Mouse (Mus musculus): Measurements from ENCODE around the gene Fam129a. TPM values are rescaled to one million over a fixed set of nuclear protein-coding genes. Genes with fewer than 3 reads are reported as not detected.

Gene Fam129a
- polyA plus RNA-seq, 1 experiment from 2014 or later: 16.3 TPM

DNA sequence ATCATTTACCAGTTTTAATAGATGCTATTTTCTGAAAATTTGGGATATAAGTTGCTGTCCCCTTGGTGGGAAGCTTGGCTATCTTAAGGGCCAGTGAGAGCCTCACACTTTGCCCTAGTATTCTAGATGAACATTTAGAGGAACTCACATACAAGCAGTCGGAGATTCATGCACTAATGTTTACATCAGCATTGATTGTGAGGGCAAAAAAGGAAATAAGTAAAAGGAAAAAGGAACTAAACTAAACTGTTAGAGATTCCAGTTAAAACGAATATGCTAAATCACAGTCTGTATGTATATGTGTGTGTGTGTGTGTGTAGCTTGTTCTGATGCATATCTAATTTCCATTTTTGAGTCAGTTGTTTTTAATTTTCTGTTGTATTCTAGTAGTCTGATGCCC is 54.7 kb downstream of the Fam129a start:
- H3K36me3 ChIP-seq (ENCODE audit: control insufficient read depth, insufficient read depth, low read length): no peaks in the 10 kb centered on the region
- no peak for DNase-seq (ENCODE audit: low spot score)

DNA sequence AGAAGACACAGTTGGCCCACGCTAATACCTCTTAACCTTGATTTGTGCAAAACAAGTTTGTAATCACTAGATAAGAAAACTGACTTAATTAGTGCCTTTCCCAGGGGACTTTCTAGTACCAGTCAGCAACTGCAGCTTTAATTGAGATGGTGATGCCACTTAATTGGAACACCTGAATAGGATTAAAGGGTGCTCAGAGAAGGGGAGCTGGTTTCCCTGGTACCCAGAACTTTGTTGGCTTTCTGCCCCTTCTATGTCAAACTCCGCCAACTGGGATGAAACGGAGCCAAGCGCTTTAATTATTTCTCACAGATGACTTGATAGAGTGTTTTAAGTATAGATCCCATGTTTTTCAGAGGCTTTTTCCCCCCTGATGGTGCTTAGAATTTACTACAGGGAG is 55.6 kb downstream of the Fam129a start:
- no peaks in the 10 kb centered on the region for H3K36me3 ChIP-seq (ENCODE audit: control insufficient read depth, insufficient read depth, low read length)
- no peaks in the 10 kb centered on the region; the same call in 1 of the 2 replicates for H3K4me1 ChIP-seq (ENCODE audit: control insufficient read depth, insufficient read depth, low read length)
- no peak overlapping the region for H3K4me2 ChIP-seq (ENCODE audit: low read depth, low read length)
- H3K27me3 ChIP-seq (replicated peaks; ENCODE audit: control insufficient read depth, insufficient read depth, low read length): no peaks in the 10 kb centered on the region
- H3K9ac ChIP-seq (ENCODE audit: low read depth, low read length): no peak overlapping the region
- 80% methylated on average over 4 of the region's 4 CpGs for WGBS
- H3K4me3 ChIP-seq (ENCODE audit: low read depth, low read length): no peak overlapping the region
- DNase-seq (ENCODE audit: low spot score) (peak; percentile 44), ATAC-seq (ENCODE audit: low read depth) (no peak; the same call in 1 of the 2 replicates)
- H3K27ac ChIP-seq (replicated peaks; ENCODE audit: low read depth, low read length): no peak overlapping the region
- H3K9me3 ChIP-seq (ENCODE audit: control insufficient read depth, low read length): no peaks in the 10 kb centered on the region

More for the DNA sequence above, 54.7 kb downstream of the Fam129a start:
- 70% methylated on average over 2 of the region's 2 CpGs for WGBS
- Histone ChIP-seq H3K4me1 (ENCODE audit: control insufficient read depth, insufficient read depth, low read length) (no peaks in the 10 kb centered on the region; the same call in 1 of the 2 replicates), H3K27ac (replicated peaks; ENCODE audit: low read depth, low read length) (0 out of 2 replicates have a peak overlapping the region, but pooled peaks have one; percentile 15), H3K27me3 (replicated peaks; ENCODE audit: control insufficient read depth, insufficient read depth, low read length) (no peaks in the 10 kb centered on the region), H3K4me3 (ENCODE audit: low read depth, low read length) (no peak overlapping the region), H3K9ac (ENCODE audit: low read depth, low read length) (no peak overlapping the region), H3K9me3 (ENCODE audit: control insufficient read depth, low read length) (no peaks in the 10 kb centered on the region), H3K4me2 (ENCODE audit: low read depth, low read length) (no peak overlapping the region)
- ATAC-seq (ENCODE audit: low read depth): no peak

DNA sequence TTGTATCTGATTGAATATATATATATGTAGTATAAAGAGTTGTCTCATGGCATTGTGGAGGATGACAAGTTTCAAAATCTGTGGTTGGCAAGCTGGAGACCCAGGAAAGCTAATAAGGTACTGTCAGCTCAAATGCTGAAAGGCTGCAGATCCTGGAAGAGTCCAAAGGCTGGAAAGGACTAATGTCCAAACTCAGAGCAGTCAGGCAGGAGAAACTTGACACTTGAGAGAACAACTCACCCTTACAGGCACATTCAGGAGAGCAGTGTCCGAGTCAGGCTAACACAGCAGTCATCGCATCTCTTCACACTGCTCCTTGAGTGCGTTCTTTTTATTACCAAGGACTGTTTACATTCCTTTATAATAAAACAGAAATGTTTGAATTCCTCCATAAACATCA is 56.2 kb downstream of the Fam129a start:
- H3K9ac ChIP-seq (ENCODE audit: low read depth, low read length): no peak overlapping the region
- no peaks in the 10 kb centered on the region for H3K9me3 ChIP-seq (ENCODE audit: control insufficient read depth, low read length)
- no peak for ATAC-seq (ENCODE audit: low read depth)
- no peaks in the 10 kb centered on the region for H3K36me3 ChIP-seq (ENCODE audit: control insufficient read depth, insufficient read depth, low read length)
- WGBS: 52% methylated on average over 3 of the region's 3 CpGs
- no peak overlapping the region for H3K4me3 ChIP-seq (ENCODE audit: low read depth, low read length)
- no peak overlapping the region for H3K27ac ChIP-seq (replicated peaks; ENCODE audit: low read depth, low read length)
- H3K4me1 ChIP-seq (ENCODE audit: control insufficient read depth, insufficient read depth, low read length): no peaks in the 10 kb centered on the region; the same call in 1 of the 2 replicates
- no peaks in the 10 kb centered on the region for H3K27me3 ChIP-seq (replicated peaks; ENCODE audit: control insufficient read depth, insufficient read depth, low read length)
- no peak overlapping the region for H3K4me2 ChIP-seq (ENCODE audit: low read depth, low read length)
- DNase-seq (ENCODE audit: low spot score): no peak

DNA sequence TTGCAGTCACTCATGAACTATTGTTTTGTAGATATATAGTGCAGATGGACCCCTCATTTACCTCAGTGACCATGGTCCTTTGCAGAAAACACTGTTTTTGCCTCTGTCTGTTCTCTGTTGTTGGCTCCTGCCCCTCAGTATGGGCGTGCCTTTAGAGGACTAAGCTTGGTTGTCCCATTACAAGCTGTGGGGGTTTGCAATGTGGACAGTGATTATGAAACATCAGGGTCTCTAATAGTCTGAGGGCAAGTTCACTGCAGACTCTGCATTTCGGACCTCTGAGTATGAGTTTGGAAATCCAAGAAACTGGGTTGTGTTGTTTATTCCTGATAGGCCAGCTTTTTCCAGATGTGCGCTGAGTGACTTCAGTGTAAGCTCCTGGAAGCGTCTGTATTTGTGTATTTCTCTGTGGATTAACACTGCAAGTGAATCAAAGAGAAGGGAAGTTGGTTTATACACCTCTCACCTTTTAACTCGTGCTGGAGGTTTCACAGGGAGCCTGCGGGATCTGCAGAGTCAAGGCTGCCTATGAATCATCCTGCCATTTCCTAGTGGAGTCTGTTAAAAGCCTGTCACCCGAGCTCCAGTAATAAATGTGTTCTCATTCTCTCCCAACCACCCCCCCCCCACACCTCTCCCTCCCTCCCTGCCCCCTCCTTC is 58.7 kb downstream of the Fam129a start:
- ATAC-seq (ENCODE audit: low read depth) (peak; percentile 39; the same call in 1 of the 2 replicates), DNase-seq (ENCODE audit: low spot score) (peak; percentile 39)
- no peak overlapping the region for H3K4me3 ChIP-seq (ENCODE audit: low read depth, low read length)
- no peaks in the 10 kb centered on the region for H3K9me3 ChIP-seq (ENCODE audit: control insufficient read depth, low read length)
- H3K27ac ChIP-seq (replicated peaks; ENCODE audit: low read depth, low read length): no peak overlapping the region
- WGBS: 44% methylated on average over 7 of the region's 7 CpGs
- H3K4me2 ChIP-seq (ENCODE audit: low read depth, low read length): no peak overlapping the region
- no peaks in the 10 kb centered on the region for H3K36me3 ChIP-seq (ENCODE audit: control insufficient read depth, insufficient read depth, low read length)
- no peaks in the 10 kb centered on the region; the same call in 1 of the 2 replicates for H3K4me1 ChIP-seq (ENCODE audit: control insufficient read depth, insufficient read depth, low read length)
- no peak overlapping the region for H3K9ac ChIP-seq (ENCODE audit: low read depth, low read length)
- H3K27me3 ChIP-seq (replicated peaks; ENCODE audit: control insufficient read depth, insufficient read depth, low read length): no peaks in the 10 kb centered on the region

DNA sequence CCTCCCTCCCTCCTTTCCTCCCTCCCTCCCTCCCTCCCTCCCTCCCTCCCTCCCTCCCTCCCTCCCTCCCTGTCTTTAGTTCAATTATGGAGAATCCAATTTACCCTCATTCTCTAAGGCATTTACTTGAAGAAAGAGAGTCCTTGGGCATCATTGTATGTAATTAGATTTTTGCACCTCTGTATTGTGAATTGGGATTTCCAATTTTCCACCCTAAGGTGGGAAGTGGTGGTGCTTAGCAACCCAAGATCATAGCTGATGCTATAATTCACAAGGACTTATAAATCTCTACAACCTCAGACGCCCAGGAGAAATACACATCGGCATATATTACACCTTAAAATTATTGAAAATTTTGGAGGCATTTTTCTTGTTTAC is 59.3 kb downstream of the Fam129a start:
- H3K9me3 ChIP-seq (ENCODE audit: control insufficient read depth, low read length): no peaks in the 10 kb centered on the region
- no peak overlapping the region for H3K4me3 ChIP-seq (ENCODE audit: low read depth, low read length)
- H3K4me1 ChIP-seq (ENCODE audit: control insufficient read depth, insufficient read depth, low read length): no peaks in the 10 kb centered on the region
- H3K9ac ChIP-seq (ENCODE audit: low read depth, low read length): no peak overlapping the region
- ATAC-seq (ENCODE audit: low read depth): 0 out of 2 replicates have a peak, but pooled peaks have one; percentile 23
- 86% methylated on average over 2 of the region's 2 CpGs for WGBS
- H3K27me3 ChIP-seq (replicated peaks; ENCODE audit: control insufficient read depth, insufficient read depth, low read length): no peaks in the 10 kb centered on the region
- no peaks in the 10 kb centered on the region for H3K36me3 ChIP-seq (ENCODE audit: control insufficient read depth, insufficient read depth, low read length)
- H3K27ac ChIP-seq (replicated peaks; ENCODE audit: low read depth, low read length): no peak overlapping the region
- no peak overlapping the region for H3K4me2 ChIP-seq (ENCODE audit: low read depth, low read length)
- DNase-seq (ENCODE audit: low spot score): no peak

DNA sequence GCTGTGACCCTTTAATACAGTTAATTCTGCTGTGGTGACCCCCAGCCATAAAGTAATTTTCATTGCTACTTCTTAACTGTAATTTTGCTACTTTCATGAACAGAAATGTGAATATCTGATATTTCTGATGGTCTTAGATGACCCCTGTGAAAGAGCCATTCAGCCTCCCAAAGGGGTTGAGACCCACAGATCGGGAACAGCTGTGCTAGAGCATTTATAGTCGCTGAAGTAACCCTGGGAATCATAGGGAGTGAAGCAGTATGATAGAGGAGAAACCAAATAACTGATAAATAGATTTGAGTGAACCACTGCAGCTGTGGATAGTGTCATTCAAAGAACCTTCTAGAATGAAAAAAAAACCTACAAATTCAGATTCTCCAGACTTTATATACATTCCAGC is 60.1 kb downstream of the Fam129a start:
- 42% methylated on average over 2 of the region's 2 CpGs for WGBS
- ATAC-seq (ENCODE audit: low read depth): no peak
- no peak overlapping the region for H3K4me3 ChIP-seq (ENCODE audit: low read depth, low read length)

DNA sequence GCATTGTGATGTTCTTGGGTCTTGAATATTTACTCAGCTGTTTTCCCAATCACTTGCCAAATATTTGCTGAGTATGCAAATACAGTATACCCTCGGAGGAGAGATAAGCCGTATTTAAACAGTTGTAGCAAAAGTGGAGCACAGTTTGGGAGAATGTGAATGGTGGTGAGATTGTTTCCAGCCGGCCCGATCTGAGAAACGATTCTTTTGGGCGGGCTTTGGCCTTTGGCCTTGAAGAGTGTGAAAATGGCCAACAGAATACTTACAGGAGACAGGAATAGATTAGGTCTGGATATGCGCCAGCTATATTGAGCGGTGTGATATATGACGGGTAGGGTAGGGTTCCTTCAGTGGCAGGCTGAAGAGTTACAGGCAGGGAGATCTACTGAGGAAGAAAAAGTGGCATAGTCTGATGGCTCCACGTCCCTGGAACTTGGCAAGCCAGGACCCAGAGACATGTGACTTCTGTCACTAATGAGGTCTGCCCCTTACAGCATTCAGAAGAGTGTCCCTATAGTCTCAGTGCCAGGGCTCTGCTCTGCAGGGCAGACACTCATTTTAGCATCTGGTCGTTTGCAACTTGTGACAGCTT is 60.8 kb downstream of the Fam129a start:
- no peaks in the 10 kb centered on the region for H3K27me3 ChIP-seq (replicated peaks; ENCODE audit: control insufficient read depth, insufficient read depth, low read length)
- DNase-seq (ENCODE audit: low spot score) (no peak), ATAC-seq (ENCODE audit: low read depth) (0 out of 2 replicates have a peak, but pooled peaks have one; percentile 16)
- no peaks in the 10 kb centered on the region for H3K9me3 ChIP-seq (ENCODE audit: control insufficient read depth, low read length)
- no peak overlapping the region for H3K4me2 ChIP-seq (ENCODE audit: low read depth, low read length)
- no peaks in the 10 kb centered on the region for H3K36me3 ChIP-seq (ENCODE audit: control insufficient read depth, insufficient read depth, low read length)
- H3K4me3 ChIP-seq (ENCODE audit: low read depth, low read length): no peak overlapping the region
- no peak overlapping the region for H3K27ac ChIP-seq (replicated peaks; ENCODE audit: low read depth, low read length)
- H3K9ac ChIP-seq (ENCODE audit: low read depth, low read length): no peak overlapping the region
- H3K4me1 ChIP-seq (ENCODE audit: control insufficient read depth, insufficient read depth, low read length): no peaks in the 10 kb centered on the region
- 58% methylated on average over 11 of the region's 11 CpGs for WGBS

More for the DNA sequence above, 60.1 kb downstream of the Fam129a start:
- H3K27me3 ChIP-seq (replicated peaks; ENCODE audit: control insufficient read depth, insufficient read depth, low read length): no peaks in the 10 kb centered on the region
- no peak overlapping the region for H3K27ac ChIP-seq (replicated peaks; ENCODE audit: low read depth, low read length)
- H3K4me1 ChIP-seq (ENCODE audit: control insufficient read depth, insufficient read depth, low read length): no peaks in the 10 kb centered on the region
- no peaks in the 10 kb centered on the region for H3K36me3 ChIP-seq (ENCODE audit: control insufficient read depth, insufficient read depth, low read length)
- DNase-seq (ENCODE audit: low spot score): no peak
- no peak overlapping the region for H3K9ac ChIP-seq (ENCODE audit: low read depth, low read length)
- H3K4me2 ChIP-seq (ENCODE audit: low read depth, low read length): no peak overlapping the region
- no peaks in the 10 kb centered on the region for H3K9me3 ChIP-seq (ENCODE audit: control insufficient read depth, low read length)

DNA sequence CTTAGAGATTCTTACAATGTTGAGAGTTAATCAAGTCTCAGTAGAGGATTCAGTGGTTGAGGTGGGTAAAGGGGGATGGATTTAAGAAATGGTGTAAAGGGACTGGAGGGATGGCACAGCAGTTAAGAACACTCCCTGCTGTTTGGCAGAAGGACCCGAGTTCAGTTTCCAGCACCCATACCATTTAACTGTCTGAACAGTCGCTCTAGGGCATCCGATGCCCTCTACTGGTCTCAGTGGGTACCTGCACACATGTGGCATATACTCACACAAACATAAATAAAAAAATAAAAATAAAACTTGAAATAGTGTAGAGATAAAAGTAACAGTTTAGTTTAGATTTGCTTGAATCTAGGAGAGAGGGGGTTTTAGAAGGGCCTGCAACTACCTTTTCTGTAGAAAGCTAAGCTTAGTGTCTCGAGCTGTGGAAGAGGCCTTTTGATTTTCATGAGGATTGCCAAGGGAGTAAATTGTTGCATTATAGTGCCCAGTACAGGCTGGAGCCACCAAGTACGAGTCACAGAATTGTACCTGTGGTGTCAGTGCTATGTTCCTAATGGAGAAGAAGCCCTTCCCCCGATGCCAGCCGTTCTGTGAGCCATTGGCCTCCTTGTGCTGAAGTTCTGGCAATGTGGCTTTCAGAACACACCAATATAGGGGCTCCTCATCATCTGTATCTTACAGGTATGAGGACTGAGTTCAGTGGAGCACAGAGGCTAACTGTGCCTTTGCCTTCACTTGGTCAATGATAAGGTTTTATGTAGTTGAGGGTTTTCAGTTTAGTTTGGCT is 61.8 kb downstream of the Fam129a start:
- no peaks in the 10 kb centered on the region for H3K9me3 ChIP-seq (ENCODE audit: control insufficient read depth, low read length)
- DNase-seq (ENCODE audit: low spot score) (no peak), ATAC-seq (ENCODE audit: low read depth) (no peak)
- no peak overlapping the region for H3K4me2 ChIP-seq (ENCODE audit: low read depth, low read length)
- no peaks in the 10 kb centered on the region for H3K27me3 ChIP-seq (replicated peaks; ENCODE audit: control insufficient read depth, insufficient read depth, low read length)
- H3K36me3 ChIP-seq (ENCODE audit: control insufficient read depth, insufficient read depth, low read length): no peaks in the 10 kb centered on the region
- no peaks in the 10 kb centered on the region for H3K4me1 ChIP-seq (ENCODE audit: control insufficient read depth, insufficient read depth, low read length)
- no peak overlapping the region for H3K9ac ChIP-seq (ENCODE audit: low read depth, low read length)
- H3K27ac ChIP-seq (replicated peaks; ENCODE audit: low read depth, low read length): no peak overlapping the region
- no peak overlapping the region for H3K4me3 ChIP-seq (ENCODE audit: low read depth, low read length)
- 94% methylated on average over 7 of the region's 7 CpGs for WGBS
